Mouse (Mus musculus) common myeloid progenitor, adult 5-6 weeks (primary cell): Measurements from ENCODE around the gene Hmgn2. TPM values are rescaled to one million over a fixed set of nuclear protein-coding genes. Genes with fewer than 3 reads are reported as not detected.
"Not testable (repeated sequence)": the region's sequence is repeated elsewhere in the genome, so short reads cannot be mapped to it uniquely, and the experiment has no call there.

ENCODE experiments used
- ATAC-seq: replicated peaks from 2 replicates; pipeline ENCODE4 v1.8.0; 2016; ENCODE audit warnings: low read depth, mild to moderate bottlenecking, moderate TSS enrichment, inconsistent platforms; ENCODE audit not compliant: poor library complexity, severe bottlenecking
- total RNA-seq: library from RNA; stranded (forward); fragments of 200-1000, 187-1606 nt; gene quantifications from 2 replicates; pipeline ENCODE4 v1.2.3, GENCODE M21; 2017

Gene Hmgn2
- total RNA-seq, 1 experiment from 2014 or later, result 497 TPM

DNA sequence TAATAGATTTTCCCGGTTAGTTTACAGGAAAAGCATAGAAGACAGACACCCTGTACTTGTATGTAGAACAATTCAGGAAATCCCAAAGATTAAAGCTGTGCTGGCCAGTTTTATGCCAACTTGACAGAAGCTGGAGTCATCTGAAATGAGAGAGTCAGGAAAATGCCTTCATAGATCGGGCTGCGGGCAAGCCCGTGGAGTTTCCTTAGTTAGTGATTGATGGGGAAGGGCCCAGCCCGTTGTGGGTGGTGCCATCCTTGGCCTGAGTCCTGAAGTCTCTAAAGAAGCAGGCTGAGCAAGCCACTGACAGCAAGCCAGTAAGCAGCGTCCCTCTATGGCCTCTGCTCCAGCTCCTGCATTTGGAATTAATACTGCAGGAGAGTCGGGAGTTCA lies 39.2 kb downstream of the Hmgn2 start:
- ATAC-seq, result peak; percentile 56

DNA sequence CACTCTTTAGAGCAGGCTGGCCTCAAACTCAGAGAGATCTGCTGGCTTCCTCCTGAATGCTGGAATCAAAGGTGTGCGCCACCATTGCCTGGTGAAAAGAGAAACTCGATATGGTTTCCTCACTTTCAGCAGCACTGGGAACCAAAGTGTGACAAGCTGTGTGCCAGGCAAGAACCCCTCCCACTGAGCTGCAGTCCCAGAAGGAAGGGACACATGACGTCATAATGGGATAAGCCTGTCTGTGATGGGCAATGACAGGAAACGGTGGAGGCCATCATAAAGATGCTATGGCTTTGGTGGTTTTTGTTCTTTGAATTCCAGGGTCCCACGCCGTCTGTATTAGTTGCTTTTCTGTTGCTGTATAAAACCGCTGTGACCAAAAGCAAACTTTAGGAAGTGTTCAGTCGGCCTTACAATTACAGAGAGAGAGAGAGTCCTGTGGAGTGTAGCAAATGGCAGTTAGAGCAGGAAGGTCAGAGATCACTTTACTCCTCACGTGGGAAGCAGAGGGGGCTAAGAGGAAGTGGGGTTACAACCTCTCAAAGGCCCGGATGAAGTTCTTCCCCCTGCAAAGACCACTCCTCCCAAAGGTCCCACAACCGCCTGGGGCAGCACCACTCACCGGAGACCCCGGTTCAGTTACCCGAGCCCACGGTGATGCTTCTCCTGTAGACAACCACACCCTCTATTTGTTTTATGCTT lies 39.7 kb downstream of the Hmgn2 start:
- ATAC-seq, result peak; percentile 79

DNA sequence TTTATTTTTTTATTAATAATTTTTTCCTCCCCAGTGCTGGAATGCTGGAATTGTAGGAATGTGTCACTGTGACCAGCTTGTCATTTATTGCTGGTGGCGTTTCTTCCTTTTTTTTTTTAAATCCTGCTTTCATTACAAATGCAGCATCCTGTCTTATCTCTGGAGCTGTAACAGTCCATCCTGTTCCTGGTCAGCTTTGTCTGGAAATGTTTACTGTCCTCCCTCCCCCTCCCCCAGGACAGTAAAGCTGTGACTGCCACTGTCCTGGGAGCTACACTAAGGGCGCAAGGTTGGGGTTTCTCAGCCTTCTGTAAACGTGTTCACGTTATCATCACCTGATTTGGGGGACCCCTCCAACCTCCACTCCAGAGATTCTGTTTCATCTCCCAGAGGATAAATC lies 43.2 kb downstream of the Hmgn2 start:
- ATAC-seq, result no peak

DNA sequence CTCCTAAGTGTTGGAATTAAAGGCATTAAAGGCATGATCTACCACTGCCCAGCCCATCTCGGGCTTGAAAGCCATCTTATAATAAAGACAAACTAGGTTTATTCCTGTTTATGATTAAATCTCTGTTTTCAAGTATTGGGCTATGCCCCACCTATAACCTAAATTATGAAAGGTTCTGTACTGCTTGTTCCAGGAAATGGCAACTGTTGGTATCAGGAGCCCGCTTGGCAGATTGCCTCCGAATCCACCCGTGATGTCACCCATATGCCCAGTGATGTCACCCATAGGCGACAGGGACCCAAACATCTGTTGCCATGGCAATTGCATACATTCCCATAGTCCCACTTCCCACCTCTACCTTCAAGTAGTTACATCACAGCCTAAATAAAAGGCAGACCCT lies 44.7 kb downstream of the Hmgn2 start:
- ATAC-seq, result no peak

DNA sequence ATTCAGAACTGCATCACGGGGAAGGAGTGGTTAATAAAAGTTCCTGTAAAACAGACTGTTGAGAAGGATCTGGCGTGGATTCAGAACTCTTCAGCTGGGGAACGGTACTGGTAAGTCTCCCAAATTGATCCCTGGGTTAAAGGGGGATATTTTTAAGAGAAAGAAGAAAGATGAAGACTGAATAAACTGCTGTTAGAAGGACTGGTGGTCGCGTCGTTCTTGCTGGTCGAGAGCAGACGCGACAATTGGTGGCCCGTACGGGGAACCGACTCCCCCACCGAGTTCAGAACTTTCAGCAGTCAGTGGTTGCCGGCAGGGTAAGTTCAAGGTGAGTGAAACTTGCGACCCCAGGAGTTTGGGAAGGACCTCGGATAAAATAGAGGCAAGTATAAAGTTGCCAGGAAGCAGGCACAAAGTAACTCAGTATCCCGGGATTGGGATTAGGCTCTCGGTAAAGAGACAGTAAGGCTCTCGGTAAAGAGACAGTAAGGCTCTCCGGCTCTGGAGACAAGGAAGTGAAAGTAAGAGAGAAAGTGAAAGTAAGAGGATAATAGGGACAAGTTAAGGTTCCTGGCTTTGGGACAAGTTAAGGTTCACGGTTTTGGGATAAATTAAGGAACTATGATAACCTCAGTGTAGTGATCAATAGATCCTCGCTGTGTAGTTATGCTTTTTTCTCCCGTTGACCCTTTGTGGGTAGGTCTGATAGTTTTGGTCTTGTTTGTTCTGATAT lies 50.2 kb downstream of the Hmgn2 start:
- not testable (repeated sequence) for ATAC-seq

Other genes with a start within 250 kb of the Hmgn2 start
- gene Arid1a, start 211.9 kb downstream of the Hmgn2 start, total RNA-seq, result 41.5 and 67.0 TPM in 2 replicates
- 62.2 and 80.0 TPM in 2 replicates for gene Rps6ka1, start 80.9 kb downstream of the Hmgn2 start, total RNA-seq
- 13.2 and 21.0 TPM in 2 replicates for gene Dhdds, start 32.3 kb upstream of the Hmgn2 start, total RNA-seq
- 0.18 TPM in 1 of 2 replicates, not detected in the other for gene Lin28a, start 50.2 kb upstream of the Hmgn2 start, total RNA-seq
- gene Zfp683, start 85.2 kb upstream of the Hmgn2 start, total RNA-seq, result not detected in 2 replicates
- not detected in 2 replicates for gene Crybg2, start 92.2 kb upstream of the Hmgn2 start, total RNA-seq
- gene Cd52, start 126.4 kb upstream of the Hmgn2 start, total RNA-seq, result 215 and 234 TPM in 2 replicates
- 10.6 and 13.3 TPM in 2 replicates for gene Ubxn11, start 133.9 kb upstream of the Hmgn2 start, total RNA-seq
- gene Sh3bgrl3, start 160.1 kb upstream of the Hmgn2 start, total RNA-seq, result 165 and 201 TPM in 2 replicates
- gene Cep85, start 218.5 kb upstream of the Hmgn2 start, total RNA-seq, result 25.2 and 51.2 TPM in 2 replicates
- not detected in 2 replicates for gene Gm7534, start 234.4 kb upstream of the Hmgn2 start, total RNA-seq